Mouse (Mus musculus) heart, embryonic 11.5 days (tissue): ENCODE results near the gene 9530003J23Rik. TPM values are rescaled to one million over a fixed set of nuclear protein-coding genes. Genes with fewer than 3 reads are reported as not detected.

Experiments used
- ATAC-seq: fragments of 200-750 bp; cut with Nextera tagmentation; replicated peaks from 2 replicates; pipeline ENCODE4 v1.8.0; 2017; ENCODE audit warnings: moderate library complexity; ENCODE audit not compliant: insufficient number of reproducible peaks, low FRiP score, low TSS enrichment
- H3K27ac ChIP-seq: fragments of 300-500 bp; sonication (generic); 2 replicates; pipeline ENCODE4 v1.5.1; 2014; ENCODE audit warnings: mild to moderate bottlenecking, low read depth, low read length
- H3K27me3 ChIP-seq: fragments of 300-500 bp; sonication (generic); 2 replicates; pipeline ENCODE4 v1.6.1; 2014; ENCODE audit warnings: mild to moderate bottlenecking, low read length, mixed read lengths; ENCODE audit not compliant: control insufficient read depth, insufficient read depth
- H3K36me3 ChIP-seq: fragments of 300-500 bp; sonication (generic); 2 replicates; pipeline ENCODE4 v1.6.1; 2014; ENCODE audit warnings: mild to moderate bottlenecking, low read length, moderate library complexity, mixed read lengths; ENCODE audit not compliant: control insufficient read depth, insufficient read depth
- H3K4me1 ChIP-seq: fragments of 300-500 bp; sonication (generic); 2 replicates; pipeline ENCODE4 v1.6.1; 2014; ENCODE audit warnings: low read length; ENCODE audit not compliant: control insufficient read depth, insufficient read depth
- H3K4me2 ChIP-seq: fragments of 300-500 bp; sonication (generic); 2 replicates; pipeline ENCODE4 v1.6.1; 2014; ENCODE audit warnings: mild to moderate bottlenecking, moderate library complexity
- H3K4me3 ChIP-seq: fragments of 300-500 bp; sonication (generic); 2 replicates; pipeline ENCODE4 v1.5.1; 2014; ENCODE audit warnings: low read depth, low read length
- H3K9ac ChIP-seq: fragments of 300-500 bp; sonication (generic); 2 replicates; pipeline ENCODE4 v1.6.1; 2014; ENCODE audit warnings: mild to moderate bottlenecking, low read depth, low read length, moderate library complexity
- H3K9me3 ChIP-seq: fragments of 300-500 bp; sonication (generic); replicated peaks from 2 replicates; pipeline ENCODE4 v1.6.1; 2016; ENCODE audit warnings: low read length; ENCODE audit not compliant: control insufficient read depth
- WGBS: fragments of 180-500 bp; shearing (Covaris S2); extraction: QIAGEN DNeasy Blood & Tissue Kit; methylation state at CpG from one replicate; pipeline ENCODE4 v1.1.7; 2014; ENCODE audit not compliant: insufficient replicate concordance; 5-methylcytosine and 5-hydroxymethylcytosine counted together
- polyA plus RNA-seq: library from polyadenylated mRNA; unstranded; fragments of >200 nt; fragmentation: Nextera tagmentation; extraction: Ambion mirVana; gene quantifications from 2 replicates; pipeline ENCODE4 v1.2.1, GENCODE M21; 2014

The 9530003J23Rik gene
- polyA plus RNA-seq, 1 experiment from 2014 or later, result not detected

DNA sequence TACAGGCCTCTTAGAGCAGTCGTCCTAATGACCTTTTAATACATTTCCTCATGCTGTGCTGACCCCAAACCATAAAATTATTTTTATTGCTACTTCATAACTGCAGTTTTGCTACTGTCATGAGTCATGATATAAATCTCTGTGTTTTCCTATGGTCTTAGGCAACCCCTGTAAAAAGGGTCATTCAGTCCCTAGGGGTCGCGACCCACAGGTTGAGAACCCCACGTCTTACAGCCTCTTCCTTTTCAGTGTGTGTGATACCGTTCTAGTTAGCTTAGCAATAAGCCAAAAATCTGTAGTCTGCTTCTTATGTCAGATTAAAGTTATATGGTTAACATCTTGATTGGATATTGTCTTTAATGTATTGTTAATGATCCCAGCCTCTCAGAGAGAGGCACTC is 45.1 kb downstream of the 9530003J23Rik start:
- no peaks in the 10 kb centered on the region for H3K27me3 ChIP-seq
- H3K9me3 ChIP-seq, result no peaks in the 10 kb centered on the region
- H3K4me1 ChIP-seq, result peaks cover 3% of the 10 kb centered on the region; the same call in 1 of the 2 replicates
- no peak overlapping the region for H3K4me2 ChIP-seq
- no peak overlapping the region for H3K4me3 ChIP-seq
- no peaks in the 10 kb centered on the region for H3K36me3 ChIP-seq
- no peak overlapping the region for H3K9ac ChIP-seq
- WGBS, result 85% methylated on average over 5 of the region's 5 CpGs
- ATAC-seq, result no peak
- H3K27ac ChIP-seq, result no peak overlapping the region

DNA sequence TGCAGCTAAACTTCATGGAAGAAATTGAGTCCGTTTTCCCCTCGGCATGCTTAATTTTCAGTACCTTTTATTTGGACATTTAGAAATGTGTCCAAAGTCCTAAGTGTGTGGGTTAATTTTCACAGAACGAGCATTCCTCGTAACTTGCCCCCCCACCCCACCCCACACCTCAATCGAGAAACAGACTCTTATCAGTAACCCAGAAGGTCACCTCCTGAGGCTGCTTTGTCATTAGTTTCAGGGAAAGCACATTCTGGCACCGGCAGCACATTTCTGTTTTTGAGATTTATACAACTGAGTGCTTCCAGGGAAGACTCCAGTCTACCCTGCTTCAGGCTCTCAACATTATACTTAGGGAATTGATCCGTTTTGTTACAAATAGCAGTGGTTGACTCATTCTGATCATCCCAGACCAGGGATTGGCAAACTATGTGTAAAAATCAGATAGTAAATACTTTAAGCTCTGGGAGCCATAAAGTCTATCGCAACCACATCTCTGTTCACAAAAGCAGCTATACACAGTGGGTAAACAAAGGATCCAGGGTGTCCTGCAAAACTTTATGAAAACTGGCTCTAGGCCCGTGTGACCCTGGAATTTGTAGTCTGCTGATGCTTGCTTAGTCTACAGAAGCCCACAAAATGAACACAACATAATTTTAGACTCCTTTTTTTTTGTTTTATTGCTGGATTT is 53.0 kb downstream of the 9530003J23Rik start:
- Histone ChIP-seq H3K4me2 (no peak overlapping the region), H3K4me3 (no peak overlapping the region), H3K27ac (no peak overlapping the region), H3K9ac (no peak overlapping the region), H3K27me3 (no peaks in the 10 kb centered on the region), H3K36me3 (no peaks in the 10 kb centered on the region), H3K9me3 (no peaks in the 10 kb centered on the region), H3K4me1 (peaks cover 12% of the 10 kb centered on the region; the same call in 1 of the 2 replicates)
- 47% methylated on average over 9 of the region's 9 CpGs for WGBS
- no peak for ATAC-seq

Other genes starting within 250 kb of the 9530003J23Rik start
- 49.7 and 54.6 TPM in 2 replicates for gene Lrrc10, start 193.4 kb downstream of the 9530003J23Rik start, polyA plus RNA-seq
- gene Cct2, start 174.9 kb downstream of the 9530003J23Rik start, polyA plus RNA-seq, result 211 and 221 TPM in 2 replicates
- 27.1 and 30.4 TPM in 2 replicates for gene Frs2, start 90.2 kb downstream of the 9530003J23Rik start, polyA plus RNA-seq
- 66.4 and 75.9 TPM in 2 replicates for gene Yeats4, start 14.2 kb downstream of the 9530003J23Rik start, polyA plus RNA-seq
- 65.0 and 75.3 TPM in 2 replicates for gene Lyz2, start 43.6 kb upstream of the 9530003J23Rik start, polyA plus RNA-seq
- gene Lyz1, start 54.2 kb upstream of the 9530003J23Rik start, polyA plus RNA-seq, result 7.2 and 13.3 TPM in 2 replicates
- gene Cpsf6, start 141.3 kb upstream of the 9530003J23Rik start, polyA plus RNA-seq, result 97.9 and 117 TPM in 2 replicates